8 mouse cellular contexts compared by ENCODE assay signal in the genomic region with DNA sequence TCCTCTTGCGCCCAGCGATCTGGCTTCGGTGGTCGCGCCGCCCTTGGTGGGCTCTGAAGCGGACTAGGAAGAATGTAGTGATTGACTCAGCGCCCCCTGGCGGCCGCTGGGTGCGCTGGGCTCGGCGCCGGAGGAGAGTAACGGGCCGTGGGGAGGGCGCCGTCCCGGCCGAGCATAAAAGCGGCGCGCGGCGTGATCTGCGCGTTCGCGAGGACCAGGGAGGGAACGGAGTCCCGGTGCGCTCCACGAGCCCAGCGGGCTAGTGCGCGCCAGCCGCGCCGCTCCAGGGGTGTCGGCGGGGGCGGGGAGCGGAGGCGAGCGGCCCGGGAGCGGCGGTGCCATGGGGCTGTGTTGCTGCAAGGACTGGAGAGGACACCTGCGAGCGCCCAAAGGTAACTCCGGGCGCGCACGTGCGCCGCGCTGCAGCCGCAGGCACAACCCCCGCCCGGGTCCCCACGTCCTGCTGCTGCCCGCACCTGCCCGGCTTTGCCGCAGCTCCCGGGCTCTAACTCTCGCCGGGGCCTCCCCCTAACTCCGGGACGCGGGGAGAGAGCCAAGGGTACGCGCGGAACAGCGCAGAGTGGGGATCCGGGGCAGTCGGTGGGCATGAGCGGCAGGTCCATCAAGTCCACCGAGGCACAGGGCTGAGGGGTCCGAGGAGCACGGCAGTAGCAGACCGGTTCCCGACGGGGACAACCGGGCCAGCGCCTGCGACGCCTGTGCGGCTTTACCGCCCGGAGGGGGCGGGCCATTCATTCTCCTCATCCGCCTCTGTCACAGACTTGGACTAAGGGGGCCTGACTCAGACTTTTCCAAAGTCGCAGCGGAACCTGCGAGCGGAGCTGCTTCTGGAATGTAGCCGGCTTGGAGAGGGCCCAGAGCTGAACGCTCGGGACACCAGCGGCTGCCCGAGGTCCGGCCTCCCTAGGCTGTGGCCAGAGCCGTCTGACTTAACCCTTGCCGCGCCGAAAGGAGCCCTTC.
DNase-seq lines count a peak whose midpoint lies in the region; ATAC-seq and TF ChIP-seq lines count a peak whose summit lies in the region.

No protein-coding gene starts in this region.

- H3K9ac ChIP-seq in embryonic facial prominence, embryonic 12.5 days = peak overlapping the region; percentile 48
- H3K9ac ChIP-seq in midbrain, postnatal 0 days (replicated peaks; ENCODE audit: low read length, poor library complexity, severe bottlenecking) = peak overlapping the region; percentile 50

- H3K27ac ChIP-seq in embryonic facial prominence, embryonic 12.5 days = no peak overlapping the region
- H3K27ac ChIP-seq in heart, embryonic 10.5 days = peak overlapping the region; percentile 68
- no peak overlapping the region for H3K27ac ChIP-seq in midbrain, postnatal 0 days (ENCODE audit: low read depth, low read length)

- peak overlapping the region; percentile 58 for H3K4me3 ChIP-seq in embryonic facial prominence, embryonic 12.5 days
- H3K4me3 ChIP-seq in heart, embryonic 10.5 days = peak overlapping the region; percentile 74
- H3K4me3 ChIP-seq in midbrain, postnatal 0 days (ENCODE audit: low read depth, low read length) = peak overlapping the region; percentile 66

- H3K4me2 ChIP-seq in embryonic facial prominence, embryonic 12.5 days (replicated peaks) = peak overlapping the region; percentile 100
- peak overlapping the region; percentile 100 for H3K4me2 ChIP-seq in midbrain, postnatal 0 days (ENCODE audit: low read depth, low read length, poor library complexity, severe bottlenecking)

- TF ChIP-seq CTCF in midbrain, postnatal 0 days (IDR thresholded peaks at IDR 0.05) = peak; percentile 83

- no peaks in the 10 kb centered on the region for H3K36me3 ChIP-seq in embryonic facial prominence, embryonic 12.5 days
- H3K36me3 ChIP-seq in heart, embryonic 10.5 days = no peaks in the 10 kb centered on the region
- H3K36me3 ChIP-seq in midbrain, postnatal 0 days (ENCODE audit: insufficient read depth, low read length) = no peaks in the 10 kb centered on the region

- H3K9me3 ChIP-seq in embryonic facial prominence, embryonic 12.5 days = no peaks in the 10 kb centered on the region
- no peaks in the 10 kb centered on the region for H3K9me3 ChIP-seq in heart, embryonic 10.5 days
- no peaks in the 10 kb centered on the region for H3K9me3 ChIP-seq in midbrain, postnatal 0 days (ENCODE audit: low read length)

- DNase-seq in 3T3-L1 (ENCODE audit: low read depth, low spot score) (peak; percentile 79), liver (peak; percentile 70)
- DNase-seq in adrenal gland, postnatal 10 days = peak; percentile 88
- peak; percentile 88 for DNase-seq in heart, embryonic 10.5 days (ENCODE audit: low spot score)
- peak; percentile 66 to 81 for DNase-seq in kidney, adult 8-10 months
- peak; percentile 77 for DNase-seq in midbrain, postnatal 0 days (ENCODE audit: low spot score)
- peak; percentile 37 to 47 for DNase-seq in spleen, postnatal 36 days (ENCODE audit: low spot score in 2 of 2)

- H3K27me3 ChIP-seq in embryonic facial prominence, embryonic 12.5 days = peaks cover 58% of the 10 kb centered on the region
- H3K27me3 ChIP-seq in heart, embryonic 10.5 days (ENCODE audit: insufficient read depth, poor library complexity, severe bottlenecking) = peaks cover 82% of the 10 kb centered on the region
- H3K27me3 ChIP-seq in midbrain, postnatal 0 days (ENCODE audit: insufficient read depth, low read length) = peaks cover 24% of the 10 kb centered on the region

- under 1% methylated on average over 105 of the region's 106 CpGs for WGBS in embryonic facial prominence, embryonic 12.5 days
- under 1% methylated on average over 106 of the region's 106 CpGs for WGBS in heart, embryonic 10.5 days
- whole genome bisulfite sequencing in midbrain, postnatal 0 days = under 1% methylated on average over 87 of the region's 106 CpGs

- peak; percentile 38 for ATAC-seq in embryonic facial prominence, embryonic 12.5 days (ENCODE audit: insufficient number of reproducible peaks, insufficient read depth, low FRiP score, low TSS enrichment)
- ATAC-seq in midbrain, postnatal 0 days (ENCODE audit: low FRiP score) = peak; percentile 73

- peaks cover 13% of the 10 kb centered on the region for H3K4me1 ChIP-seq in embryonic facial prominence, embryonic 12.5 days
- H3K4me1 ChIP-seq in heart, embryonic 10.5 days = peaks cover 36% of the 10 kb centered on the region
- no peaks in the 10 kb centered on the region; the same call in 1 of the 2 replicates for H3K4me1 ChIP-seq in midbrain, postnatal 0 days (ENCODE audit: insufficient read depth, low read length)
